Mouse (Mus musculus): Measurements from ENCODE around the gene Sema7a. TPM values are rescaled to one million over a fixed set of nuclear protein-coding genes. Genes with fewer than 3 reads are reported as not detected.

Sema7a gene
- polyA plus RNA-seq, 1 experiment, result 76.6 TPM

DNA sequence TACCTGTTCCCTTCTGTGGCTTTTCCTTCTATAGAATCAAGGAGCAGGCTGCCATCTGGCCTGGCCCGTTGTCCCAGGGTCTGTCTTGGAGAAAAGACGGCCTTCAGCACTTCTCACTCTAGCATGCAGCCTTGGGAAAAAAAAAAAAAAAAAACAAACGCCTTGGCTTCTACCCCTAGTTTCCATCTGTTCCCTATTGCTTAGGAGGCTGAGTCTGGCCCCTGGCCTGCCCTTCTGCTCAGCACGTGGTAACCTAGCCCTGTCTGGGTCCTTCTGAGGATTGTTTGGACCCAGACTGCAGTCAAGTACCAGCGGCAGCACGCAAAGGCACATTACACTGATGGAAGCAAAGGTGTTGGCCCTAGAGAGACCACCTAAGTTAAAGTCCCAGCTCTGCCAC lies 2.3 kb upstream of the Sema7a start:
- DNase-seq (ENCODE audit: extremely low spot score in 1 of 2, low spot score in 1 of 2), result no peak

- no peak for DNase-seq (ENCODE audit: extremely low spot score in 1 of 2, low spot score in 1 of 2)
Measured at GRCm38 (mm10) chr9:57938225-57939055, 1.5 kb upstream of the Sema7a start.

GRCm38 (mm10) chr9:57940349-57940794 lies 460 bp downstream of the Sema7a start:
- DNase-seq (ENCODE audit: extremely low spot score in 1 of 2, low spot score in 1 of 2), result no peak

DNA sequence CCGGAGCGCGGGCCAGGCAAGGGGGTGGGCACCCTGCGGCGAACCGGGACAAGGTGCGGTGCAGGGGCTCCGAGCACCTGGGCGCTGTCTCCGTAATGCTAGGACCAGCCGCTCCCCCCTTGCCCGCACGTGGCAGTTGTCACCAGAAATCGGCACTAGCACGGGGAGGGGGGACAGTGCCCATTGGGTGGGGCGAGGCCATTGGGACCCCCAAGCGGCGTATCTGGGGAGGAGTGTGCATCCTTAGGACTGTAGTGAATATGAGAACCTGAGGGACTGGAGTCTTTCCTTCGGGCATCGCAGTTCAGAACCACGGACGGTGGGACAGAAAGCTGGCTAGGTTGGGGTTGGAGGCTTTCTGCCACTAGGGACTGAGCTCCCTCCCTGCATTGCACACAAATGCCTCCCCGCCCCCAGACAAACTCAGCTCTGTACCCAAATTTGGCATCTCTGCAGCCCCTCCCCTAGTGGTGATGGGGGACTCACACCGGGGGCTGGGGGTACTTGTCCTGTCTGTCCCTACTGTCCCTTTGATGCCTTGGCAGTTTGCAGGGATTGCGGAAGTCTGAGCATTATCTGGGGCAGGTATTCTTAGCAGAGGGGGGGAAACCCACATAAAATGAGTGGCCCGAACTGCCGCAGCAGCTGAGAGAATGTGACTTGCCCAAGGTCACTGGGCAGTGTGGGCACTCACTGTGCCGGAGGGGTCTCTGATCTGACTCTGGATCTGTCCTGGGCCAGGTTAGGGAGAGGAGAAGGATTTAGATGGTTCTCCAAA lies 1.1 kb downstream of the Sema7a start:
- DNase-seq (ENCODE audit: extremely low spot score in 1 of 2, low spot score in 1 of 2), result peak in 1 of 2 experiments; percentile 56

DNA sequence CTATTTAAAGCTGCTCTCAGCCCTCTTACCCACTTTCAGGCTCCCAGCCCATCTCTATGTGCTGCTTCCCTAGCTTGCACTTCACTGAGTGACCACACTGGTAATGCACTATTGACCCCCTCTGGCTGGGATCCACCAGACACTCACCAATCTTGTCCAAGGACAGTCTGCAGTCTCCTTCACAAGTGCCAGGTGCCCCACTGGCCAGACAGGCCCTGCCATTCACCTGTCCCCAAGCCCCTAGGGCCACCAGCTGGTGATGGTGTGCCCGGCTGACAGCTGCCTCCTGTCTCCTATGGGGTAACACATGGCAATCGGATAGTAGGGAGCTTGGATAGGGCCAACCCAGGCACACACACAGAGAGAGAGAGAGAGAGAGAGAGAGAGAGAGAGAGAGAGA lies 2.1 kb downstream of the Sema7a start:
- DNase-seq (ENCODE audit: extremely low spot score in 1 of 2, low spot score in 1 of 2), result no peak

DNA sequence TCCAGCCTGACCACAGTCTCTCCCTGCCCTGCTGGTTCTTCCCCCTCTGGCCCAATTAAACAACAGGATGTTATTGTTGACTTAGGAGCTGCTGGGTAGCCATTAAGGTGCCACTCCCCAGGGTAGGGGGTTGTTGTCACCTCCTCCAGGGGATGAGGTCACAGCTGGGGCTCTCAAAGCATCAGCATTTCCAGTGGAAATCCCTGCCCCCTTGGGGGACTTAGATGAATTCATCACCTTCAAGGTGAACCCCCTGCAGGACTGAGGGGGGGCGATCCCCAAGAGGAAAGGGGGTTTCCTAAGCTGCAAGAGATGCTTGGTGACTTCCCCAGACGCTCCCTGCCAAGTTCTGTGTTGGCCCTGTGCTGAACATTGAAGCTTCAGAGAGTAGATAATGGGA lies 3.2 kb downstream of the Sema7a start:
- no peak for DNase-seq (ENCODE audit: extremely low spot score in 1 of 2, low spot score in 1 of 2)

- peak in 1 of 2 experiments; percentile 81 for DNase-seq (ENCODE audit: extremely low spot score in 1 of 2, low spot score in 1 of 2)
Measured at GRCm38 (mm10) chr9:57944572-57944971, 4.7 kb downstream of the Sema7a start.

- no peak for DNase-seq (ENCODE audit: extremely low spot score in 1 of 2, low spot score in 1 of 2)
Measured at GRCm38 (mm10) chr9:57945771-57946616, 6.1 kb downstream of the Sema7a start.

GRCm38 (mm10) chr9:57947381-57948030 lies 7.6 kb downstream of the Sema7a start:
- no peak for DNase-seq (ENCODE audit: extremely low spot score in 1 of 2, low spot score in 1 of 2)

DNA sequence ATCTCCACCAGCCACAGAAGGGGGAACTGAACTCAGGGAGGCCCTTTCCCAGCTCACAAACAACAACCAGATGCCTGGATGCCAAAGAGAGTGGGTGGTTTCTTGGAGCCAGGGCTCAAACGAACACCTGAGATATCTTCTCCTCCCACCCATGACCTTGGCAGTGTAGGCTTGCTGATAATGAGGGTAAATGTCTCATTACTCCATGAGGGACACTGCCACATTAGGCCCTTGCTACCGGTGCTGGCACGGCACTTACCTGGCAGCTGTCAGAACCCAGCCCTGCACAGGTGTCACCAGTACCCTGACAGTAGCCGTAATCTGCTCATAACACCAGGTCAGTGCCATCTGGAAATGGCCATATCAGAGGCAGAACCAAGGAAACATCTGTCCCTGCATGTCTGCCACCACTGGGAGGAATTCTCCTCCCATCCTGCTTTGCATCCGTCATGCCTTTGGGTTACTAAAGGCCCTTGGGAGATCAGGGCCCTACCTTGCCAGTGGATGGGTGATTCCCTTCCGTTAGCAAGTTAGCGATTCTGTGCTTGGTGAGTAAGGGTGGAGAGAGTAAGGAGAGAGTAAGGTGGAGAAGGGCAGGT lies 8.5 kb downstream of the Sema7a start:
- no peak for DNase-seq (ENCODE audit: extremely low spot score in 1 of 2, low spot score in 1 of 2)

DNA sequence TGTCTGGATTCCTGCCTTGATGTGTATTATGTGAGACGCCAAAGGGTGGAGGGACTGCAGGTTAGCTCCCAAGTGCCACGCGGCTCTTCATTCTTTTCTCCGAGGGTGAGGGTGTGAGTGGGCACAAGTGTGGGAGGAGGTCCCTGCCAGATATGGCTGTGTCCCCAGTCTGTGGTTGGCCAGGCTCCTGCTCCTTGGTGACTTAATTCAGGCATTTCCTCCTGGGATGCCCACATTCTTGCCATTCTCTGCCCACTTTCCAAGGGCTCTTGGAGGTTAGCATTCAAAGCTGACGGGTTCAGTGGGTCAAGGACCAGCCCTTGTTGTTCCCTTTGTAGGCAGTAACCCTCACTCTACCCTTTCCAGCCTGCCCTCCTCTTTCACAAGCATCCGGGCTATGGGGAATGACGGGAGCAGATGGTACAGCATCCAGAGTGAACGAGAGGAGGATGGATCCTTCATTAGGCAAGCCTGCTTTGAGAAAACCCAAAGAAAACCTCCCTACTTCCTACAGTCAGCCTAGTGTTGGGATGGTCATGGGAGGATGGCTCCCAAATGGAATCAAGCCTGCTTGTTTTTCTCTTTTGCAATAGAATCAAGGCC lies 9.3 kb downstream of the Sema7a start:
- DNase-seq (ENCODE audit: extremely low spot score in 1 of 2, low spot score in 1 of 2), result no peak

DNA sequence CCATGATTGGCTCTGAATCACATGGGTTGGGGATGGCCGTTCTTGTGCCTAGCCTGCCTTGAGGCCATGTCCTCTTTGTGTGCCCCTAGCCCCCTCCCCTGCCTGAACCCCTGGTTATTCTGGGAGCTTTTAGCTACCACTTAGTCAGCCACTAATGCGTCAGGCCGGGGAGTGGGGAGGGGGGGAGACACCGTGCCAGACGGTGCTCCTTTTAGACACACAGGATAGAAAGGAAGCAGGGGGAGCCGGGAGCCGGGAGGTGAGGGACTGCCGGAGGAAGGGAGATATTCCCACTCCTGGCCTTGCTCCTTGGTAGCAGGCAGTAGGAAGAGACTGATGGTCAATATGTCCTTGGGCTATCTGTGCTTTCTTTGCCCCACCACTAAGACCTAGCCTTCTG lies 10.0 kb downstream of the Sema7a start:
- no peak for DNase-seq (ENCODE audit: extremely low spot score in 1 of 2, low spot score in 1 of 2)

DNA sequence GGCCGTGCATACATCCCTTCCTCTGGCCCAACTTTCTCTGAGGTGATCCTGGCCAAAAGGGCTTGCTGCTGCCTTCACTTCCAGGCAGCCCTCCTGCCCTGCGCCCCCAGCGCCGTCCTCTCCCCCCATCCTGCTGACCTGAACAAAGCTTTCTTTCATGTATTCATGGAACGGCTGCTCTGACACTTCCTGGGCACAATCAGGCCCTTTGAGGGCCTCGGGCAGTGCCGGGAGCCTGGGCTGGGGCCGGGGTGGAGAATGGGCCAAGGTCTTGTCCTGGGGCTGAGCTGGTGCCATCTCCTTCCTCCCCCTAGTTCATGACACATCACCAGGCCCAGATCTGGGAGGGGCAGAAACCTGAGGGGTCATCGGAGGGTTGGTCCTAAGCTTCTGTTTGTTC lies 10.6 kb downstream of the Sema7a start:
- no peak for DNase-seq (ENCODE audit: extremely low spot score in 1 of 2, low spot score in 1 of 2)

- no peak for DNase-seq (ENCODE audit: extremely low spot score in 1 of 2, low spot score in 1 of 2)
Measured at GRCm38 (mm10) chr9:57951993-57952392, 12.1 kb downstream of the Sema7a start.

DNA sequence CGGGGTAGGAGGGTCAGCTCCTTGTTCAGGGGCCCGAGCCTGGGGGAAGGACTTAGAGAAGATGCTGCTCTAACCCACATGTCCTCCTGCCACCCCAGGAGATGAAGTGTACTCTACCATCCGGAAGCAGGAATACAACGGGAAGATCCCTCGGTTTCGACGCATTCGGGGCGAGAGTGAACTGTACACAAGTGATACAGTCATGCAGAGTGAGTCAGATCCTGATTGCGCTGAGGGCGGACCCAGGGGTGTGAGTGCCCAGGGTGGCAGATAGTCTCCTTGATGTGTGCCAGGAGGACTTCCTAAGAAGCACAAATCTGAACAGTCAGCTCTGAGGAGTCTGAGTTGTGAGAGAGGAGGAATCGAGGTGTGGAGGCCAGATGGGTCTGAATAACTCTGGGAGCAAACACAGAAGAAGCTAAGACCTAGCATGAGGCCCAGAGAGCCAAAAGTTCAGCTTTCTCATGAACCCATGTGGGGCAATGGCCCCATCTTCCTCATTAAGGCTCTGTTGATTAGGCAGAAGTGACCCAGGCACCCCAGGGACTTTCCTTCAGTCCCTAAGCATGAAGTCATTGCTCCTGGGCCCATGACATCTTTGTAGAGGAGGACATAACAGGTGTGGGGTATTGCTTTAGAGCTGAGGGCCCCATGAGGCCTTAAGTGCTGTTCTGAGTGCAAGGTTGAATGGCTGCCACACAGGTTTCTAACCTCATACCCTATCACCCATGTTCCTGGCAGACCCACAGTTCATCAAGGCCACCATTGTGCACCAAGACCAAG lies 15.2 kb downstream of the Sema7a start:
- DNase-seq (ENCODE audit: extremely low spot score in 1 of 2, low spot score in 1 of 2), result no peak

GRCm38 (mm10) chr9:57955764-57956163 lies 15.9 kb downstream of the Sema7a start:
- DNase-seq (ENCODE audit: extremely low spot score in 1 of 2, low spot score in 1 of 2), result no peak

GRCm38 (mm10) chr9:57956196-57956837 lies 16.4 kb downstream of the Sema7a start:
- DNase-seq (ENCODE audit: extremely low spot score in 1 of 2, low spot score in 1 of 2), result no peak

DNA sequence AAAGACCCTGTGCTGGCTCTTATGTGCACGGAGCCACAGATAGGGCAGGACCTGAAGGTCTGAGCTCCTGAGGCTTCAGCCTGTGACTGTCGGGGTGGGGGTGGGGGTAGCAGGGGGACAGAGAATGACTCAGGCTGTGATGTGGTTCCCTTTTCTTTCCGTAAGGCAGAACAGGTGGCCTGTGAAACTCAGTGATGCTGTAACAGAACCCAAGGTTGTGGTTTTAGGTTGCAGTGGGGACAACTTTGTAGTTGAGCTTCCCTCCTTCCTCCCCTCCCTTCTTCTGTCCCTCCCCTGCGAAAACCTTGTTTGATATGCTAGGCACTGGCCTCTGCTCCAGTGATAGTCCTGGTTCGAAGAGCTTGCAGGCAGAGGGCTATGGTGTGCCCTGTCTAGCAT lies 16.9 kb downstream of the Sema7a start:
- no peak for DNase-seq (ENCODE audit: extremely low spot score in 1 of 2, low spot score in 1 of 2)
